Mouse (Mus musculus) midbrain, embryonic 16.5 days (tissue): ENCODE measurements at regions not wholly inside any gene's neighbourhood (a gene's known extent, or its start where the extent isn't known, plus 50 kb on each side); places are given as distances from the start of the nearest gene placed in this dataset.

ENCODE experiments used
- ATAC-seq: fragments of 200-750 bp; cut with Nextera tagmentation; 2 replicates; pipeline ENCODE4 v1.8.0; 2017; ENCODE audit warnings: moderate TSS enrichment
- H3K27ac ChIP-seq: fragments of 300-500 bp; sonication (generic); 2 replicates; pipeline ENCODE4 v1.5.1; 2014; ENCODE audit warnings: mild to moderate bottlenecking, low read length, mixed read lengths
- H3K27me3 ChIP-seq: fragments of 300-500 bp; sonication (generic); 2 replicates; pipeline ENCODE4 v1.6.1; 2014; ENCODE audit warnings: low read depth, low read length, mixed read lengths; ENCODE audit not compliant: control insufficient read depth, insufficient read depth
- H3K36me3 ChIP-seq: fragments of 300-500 bp; sonication (generic); 2 replicates; pipeline ENCODE4 v1.6.1; 2014; ENCODE audit warnings: mild to moderate bottlenecking, low read length, moderate library complexity, mixed read lengths; ENCODE audit not compliant: control insufficient read depth, insufficient read depth
- H3K4me1 ChIP-seq: fragments of 300-500 bp; sonication (generic); 2 replicates; pipeline ENCODE4 v1.6.1; 2014; ENCODE audit warnings: mild to moderate bottlenecking, low read length, mixed read lengths; ENCODE audit not compliant: control insufficient read depth, insufficient read depth
- H3K4me2 ChIP-seq: fragments of 300-500 bp; sonication (generic); 2 replicates; pipeline ENCODE4 v1.6.1; 2014; ENCODE audit warnings: mild to moderate bottlenecking, low read length, mixed read lengths
- H3K4me3 ChIP-seq: fragments of 300-500 bp; sonication (generic); 2 replicates; pipeline ENCODE4 v1.5.1; 2014; ENCODE audit warnings: low read depth, mild to moderate bottlenecking, low read length, moderate library complexity, mixed read lengths
- H3K9ac ChIP-seq: fragments of 300-500 bp; sonication (generic); 2 replicates; pipeline ENCODE4 v1.6.1; 2014; ENCODE audit warnings: low read depth, low read length, mixed read lengths
- H3K9me3 ChIP-seq: fragments of 300-500 bp; sonication (generic); replicated peaks from 2 replicates; pipeline ENCODE4 v1.6.1; 2014; ENCODE audit warnings: mild to moderate bottlenecking, low read length, mixed read lengths; ENCODE audit not compliant: control insufficient read depth, poor library complexity, severe bottlenecking
- WGBS: fragments of 180-500 bp; shearing (Covaris S2); extraction: QIAGEN DNeasy Blood & Tissue Kit; methylation state at CpG from one replicate; pipeline ENCODE4 v1.1.7; 2014; 5-methylcytosine and 5-hydroxymethylcytosine counted together

- H3K9ac ChIP-seq: no peak overlapping the region
- no peak for ATAC-seq
- H3K4me3 ChIP-seq: no peak overlapping the region
- peaks cover 22% of the 10 kb centered on the region for H3K4me1 ChIP-seq
- no peaks in the 10 kb centered on the region for H3K9me3 ChIP-seq
- no peak overlapping the region for H3K4me2 ChIP-seq
- H3K36me3 ChIP-seq: no peaks in the 10 kb centered on the region
- H3K27me3 ChIP-seq: no peaks in the 10 kb centered on the region
- H3K27ac ChIP-seq: no peak overlapping the region
- 78% methylated on average over 10 of the region's 10 CpGs for WGBS
Measured at GRCm38 (mm10) chr13:54285968-54286367, 85.2 kb upstream of the Cplx2 start.

DNA sequence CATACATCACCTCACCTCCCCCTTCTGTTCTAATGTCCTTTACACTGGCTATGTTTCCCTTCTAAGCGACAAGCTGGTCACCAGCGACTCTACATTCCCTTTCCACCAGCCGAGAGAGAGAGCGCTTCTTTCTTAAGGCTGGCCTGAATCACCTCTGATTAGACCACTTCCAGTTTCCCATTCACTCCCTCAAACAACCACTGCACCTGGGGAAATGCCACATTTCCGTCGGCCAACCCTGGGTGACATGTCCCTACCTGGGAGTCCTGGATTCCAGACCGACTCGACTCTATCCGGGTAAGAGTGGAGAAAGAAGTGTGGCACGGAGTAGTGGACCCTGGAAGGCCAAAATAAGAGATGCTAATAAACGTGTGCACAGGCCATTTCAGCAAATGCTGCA lies 84.5 kb upstream of the Cplx2 start:
- H3K4me2 ChIP-seq: no peak overlapping the region
- peaks cover 16% of the 10 kb centered on the region for H3K4me1 ChIP-seq
- no peak overlapping the region for H3K9ac ChIP-seq
- H3K4me3 ChIP-seq: no peak overlapping the region
- no peaks in the 10 kb centered on the region for H3K9me3 ChIP-seq
- no peak overlapping the region for H3K27ac ChIP-seq
- 87% methylated on average over 11 of the region's 11 CpGs for whole genome bisulfite sequencing
- H3K27me3 ChIP-seq: no peaks in the 10 kb centered on the region
- no peaks in the 10 kb centered on the region for H3K36me3 ChIP-seq
- ATAC-seq: no peak

DNA sequence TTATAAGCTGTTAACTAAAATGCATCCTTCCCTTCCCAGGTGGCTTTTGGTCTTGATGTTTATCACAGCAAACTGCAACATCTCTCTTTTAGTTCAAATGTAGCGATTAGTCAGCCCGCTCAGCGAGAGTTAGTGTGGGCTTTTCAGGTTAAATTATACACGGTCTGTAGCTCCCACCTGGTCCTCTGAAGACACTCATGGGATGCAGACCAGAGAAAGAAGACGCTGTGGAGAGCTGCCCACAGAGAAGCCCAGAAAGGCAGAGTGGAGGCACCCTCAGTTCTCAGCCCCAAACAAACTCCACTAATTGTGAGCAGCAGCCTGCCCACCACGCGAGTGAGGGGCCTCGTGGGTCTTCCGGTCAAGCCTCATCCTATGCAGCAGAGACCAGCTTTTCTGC lies 81.1 kb upstream of the Cplx2 start:
- ATAC-seq: no peak
- H3K4me3 ChIP-seq: no peak overlapping the region
- WGBS: 89% methylated on average over 9 of the region's 9 CpGs
- H3K9me3 ChIP-seq: no peaks in the 10 kb centered on the region
- no peak overlapping the region for H3K4me2 ChIP-seq
- no peak overlapping the region for H3K27ac ChIP-seq
- H3K27me3 ChIP-seq: no peaks in the 10 kb centered on the region
- H3K4me1 ChIP-seq: no peaks in the 10 kb centered on the region
- H3K36me3 ChIP-seq: no peaks in the 10 kb centered on the region
- no peak overlapping the region for H3K9ac ChIP-seq

DNA sequence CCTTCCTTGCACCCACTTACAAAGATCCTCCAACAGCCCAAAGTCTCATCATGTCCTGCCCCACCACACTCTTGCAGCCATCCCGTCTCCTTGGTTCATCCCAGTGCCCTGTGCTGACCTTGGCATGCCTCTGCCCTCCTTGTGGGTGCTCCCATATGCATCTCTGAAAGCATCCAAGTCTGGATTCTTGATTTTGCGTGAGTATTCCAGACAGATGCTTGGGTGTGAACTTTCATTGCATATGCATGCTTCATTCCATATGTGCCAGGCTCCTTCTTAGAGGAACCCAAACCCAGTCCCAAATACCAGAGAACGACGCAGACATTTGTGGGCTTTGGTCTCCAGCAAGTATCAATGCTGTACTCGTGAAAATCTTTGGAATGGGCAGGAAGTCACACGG lies 78.8 kb upstream of the Cplx2 start:
- H3K27me3 ChIP-seq: no peaks in the 10 kb centered on the region
- WGBS: 89% methylated on average over 6 of the region's 6 CpGs
- H3K36me3 ChIP-seq: no peaks in the 10 kb centered on the region
- no peak overlapping the region for H3K4me2 ChIP-seq
- H3K9me3 ChIP-seq: no peaks in the 10 kb centered on the region
- no peak for ATAC-seq
- H3K4me1 ChIP-seq: no peaks in the 10 kb centered on the region
- H3K9ac ChIP-seq: no peak overlapping the region
- no peak overlapping the region for H3K4me3 ChIP-seq
- no peak overlapping the region for H3K27ac ChIP-seq

DNA sequence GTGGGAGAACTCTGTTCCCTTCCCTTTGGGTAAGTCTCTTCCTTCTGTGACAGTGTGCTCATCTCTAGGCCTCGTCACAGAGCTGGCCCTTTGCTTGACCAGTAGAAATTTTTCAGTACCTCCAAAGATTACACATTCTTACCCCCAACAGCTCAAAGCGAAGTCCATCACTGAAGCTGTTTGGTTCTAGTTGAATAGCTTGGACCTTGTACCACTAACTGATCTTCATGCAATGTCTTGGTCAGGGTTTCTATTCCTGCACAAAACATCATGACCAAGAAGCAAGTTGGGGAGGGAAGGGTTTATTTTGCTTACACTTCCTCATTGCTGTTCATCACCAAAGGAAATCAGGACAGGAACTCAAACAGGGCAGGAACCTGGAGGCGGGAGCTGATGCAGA lies 78.1 kb upstream of the Cplx2 start:
- Histone ChIP-seq H3K9ac (no peak overlapping the region), H3K4me1 (peaks cover under 1% of the 10 kb centered on the region; the same call in 1 of the 2 replicates), H3K36me3 (no peaks in the 10 kb centered on the region), H3K4me3 (no peak overlapping the region), H3K9me3 (no peaks in the 10 kb centered on the region), H3K27ac (no peak overlapping the region), H3K27me3 (no peaks in the 10 kb centered on the region), H3K4me2 (no peak overlapping the region)
- WGBS: 88% methylated on average over 3 of the region's 3 CpGs
- no peak for ATAC-seq

DNA sequence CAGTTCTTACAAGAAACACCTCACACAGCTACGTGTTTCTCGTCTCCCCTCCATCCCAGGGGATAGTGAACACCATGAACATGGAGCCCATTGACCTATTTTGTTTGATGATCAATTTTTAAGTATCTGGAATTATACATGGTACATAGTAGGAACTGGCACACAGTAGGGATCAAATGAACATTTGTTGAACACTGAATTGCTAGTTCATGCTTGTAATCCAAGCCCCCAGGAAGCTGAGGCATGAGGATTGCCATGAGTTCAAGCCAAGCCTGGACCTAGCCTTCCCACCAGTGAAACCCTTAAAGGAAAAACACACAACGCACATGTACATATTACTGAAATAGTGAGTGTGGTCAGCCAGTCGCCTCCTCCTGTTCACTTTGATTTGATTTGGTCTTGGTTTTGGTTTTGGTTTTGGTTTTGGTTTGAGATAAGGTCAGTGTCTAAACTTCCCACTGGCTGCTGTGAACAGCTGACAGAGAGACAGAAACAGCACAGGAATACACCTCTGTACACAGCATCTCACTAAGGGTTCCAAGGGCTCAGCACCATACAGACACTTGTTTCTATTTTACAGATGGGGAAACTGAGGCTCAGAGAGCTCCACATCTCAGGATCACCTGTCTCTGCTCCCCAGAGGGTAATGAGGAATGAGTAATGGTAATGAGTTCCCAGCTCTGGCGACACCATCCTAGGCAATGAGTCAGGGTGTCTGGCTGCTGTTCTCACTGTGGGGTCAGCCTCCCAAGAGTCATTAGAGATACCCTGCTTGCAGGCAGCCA lies 75.5 kb upstream of the Cplx2 start:
- Histone ChIP-seq H3K9me3 (no peaks in the 10 kb centered on the region), H3K27me3 (no peaks in the 10 kb centered on the region), H3K36me3 (no peaks in the 10 kb centered on the region), H3K9ac (no peak overlapping the region), H3K4me1 (peaks cover 8% of the 10 kb centered on the region; the same call in 1 of the 2 replicates), H3K4me2 (no peak overlapping the region), H3K4me3 (no peak overlapping the region), H3K27ac (no peak overlapping the region)
- WGBS: 71% methylated on average over 5 of the region's 5 CpGs
- ATAC-seq: no peak

- no peak for ATAC-seq
- Histone ChIP-seq H3K4me2 (no peak overlapping the region), H3K4me1 (peaks cover 8% of the 10 kb centered on the region; the same call in 1 of the 2 replicates), H3K9ac (no peak overlapping the region), H3K36me3 (no peaks in the 10 kb centered on the region), H3K27me3 (no peaks in the 10 kb centered on the region), H3K4me3 (no peak overlapping the region), H3K27ac (no peak overlapping the region), H3K9me3 (no peaks in the 10 kb centered on the region)
- 14% methylated on average over 1 of the region's 1 CpGs for WGBS
Measured at GRCm38 (mm10) chr13:54296260-54296555, 74.9 kb upstream of the Cplx2 start.

DNA sequence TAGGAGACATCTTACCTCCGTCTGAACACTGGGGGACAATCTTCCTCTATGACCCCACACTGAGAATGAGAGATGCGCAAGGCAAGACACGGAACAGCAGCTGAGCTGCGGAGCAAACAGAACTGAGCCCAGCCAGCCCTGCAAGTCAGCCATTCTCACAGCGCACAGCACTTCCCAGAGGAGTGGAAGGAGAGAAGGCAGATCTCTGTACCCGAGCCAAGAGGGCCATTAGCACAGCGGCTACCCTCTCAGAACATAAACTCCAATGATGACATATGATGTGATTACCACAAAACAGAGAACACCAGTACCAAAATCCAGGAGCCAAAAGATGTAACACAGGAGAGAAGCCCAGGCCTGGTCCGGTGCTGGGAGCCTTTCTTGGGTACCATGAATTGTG lies 72.3 kb upstream of the Cplx2 start:
- Histone ChIP-seq H3K27me3 (no peaks in the 10 kb centered on the region), H3K4me1 (peaks cover 19% of the 10 kb centered on the region), H3K27ac (0 out of 2 replicates have a peak overlapping the region, but pooled peaks have one; percentile 23), H3K9ac (no peak overlapping the region), H3K36me3 (no peaks in the 10 kb centered on the region), H3K4me2 (no peak overlapping the region), H3K9me3 (no peaks in the 10 kb centered on the region), H3K4me3 (no peak overlapping the region)
- 53% methylated on average over 8 of the region's 8 CpGs for WGBS
- no peak for ATAC-seq

DNA sequence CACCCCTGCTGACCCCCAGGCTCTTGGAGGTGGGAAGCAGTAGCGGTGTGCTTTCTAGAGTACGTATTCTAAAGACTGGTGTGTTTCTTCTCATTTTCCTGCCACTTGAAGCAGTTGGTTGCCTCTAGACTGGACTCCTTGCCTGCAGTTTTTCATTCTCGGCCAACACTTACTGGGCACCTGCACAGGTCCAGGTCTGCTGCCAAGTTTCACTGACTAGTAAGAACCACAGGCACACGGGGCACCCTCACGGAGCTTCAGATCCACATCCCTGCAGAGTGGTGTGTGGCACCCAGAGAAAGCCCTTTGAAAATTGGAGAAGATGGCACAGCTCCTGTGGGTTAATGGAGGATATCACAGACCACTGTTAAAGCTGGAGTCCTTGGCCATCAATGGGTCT lies 71.9 kb upstream of the Cplx2 start:
- Histone ChIP-seq H3K9me3 (no peaks in the 10 kb centered on the region), H3K27me3 (no peaks in the 10 kb centered on the region), H3K4me2 (no peak overlapping the region), H3K36me3 (no peaks in the 10 kb centered on the region), H3K27ac (no peak overlapping the region), H3K4me3 (no peak overlapping the region), H3K9ac (no peak overlapping the region), H3K4me1 (peaks cover 23% of the 10 kb centered on the region)
- WGBS: 90% methylated on average over 5 of the region's 5 CpGs
- no peak for ATAC-seq
